Mouse (Mus musculus) limb, embryonic 12.5 days (tissue): ENCODE results near the gene Hmgn3. TPM values are rescaled to one million over a fixed set of nuclear protein-coding genes. Genes with fewer than 3 reads are reported as not detected.

Source experiments
- polyA plus RNA-seq: library from polyadenylated mRNA; unstranded; fragments of >200 nt; fragmentation: Nextera tagmentation; extraction: Ambion mirVana; gene quantifications from 2 replicates; pipeline ENCODE4 v1.2.1, GENCODE M21; 2016

The Hmgn3 gene
- polyA plus RNA-seq, 1 experiment from 2014 or later, result 143 TPM

Other genes with a start within 250 kb of the Hmgn3 start
- gene Phip, start 171.2 kb downstream of the Hmgn3 start, polyA plus RNA-seq, result 129 and 138 TPM in 2 replicates